Mouse (Mus musculus) lung, embryonic 14.5 days (tissue): ENCODE data around the gene Gm20388. TPM values are rescaled to one million over a fixed set of nuclear protein-coding genes. Genes with fewer than 3 reads are reported as not detected.
"Not testable (repeated sequence)": the region's sequence is repeated elsewhere in the genome, so short reads cannot be mapped to it uniquely, and the experiment has no call there.

Experiments used
- ATAC-seq: fragments of 200-750 bp; cut with Nextera tagmentation; 2 replicates; pipeline ENCODE4 v1.8.0; 2017; ENCODE audit warnings: mild to moderate bottlenecking, moderate TSS enrichment, moderate library complexity; ENCODE audit not compliant: insufficient read depth
- DNase-seq: peaks from one replicate; pipeline ENCODE4 v3.0.0-alpha.2; 2015
- H3K27ac ChIP-seq: fragments of 300-500 bp; sonication (generic); 2 replicates; pipeline ENCODE4 v1.5.1; 2014; ENCODE audit warnings: low read depth, mild to moderate bottlenecking, moderate library complexity
- H3K27me3 ChIP-seq: fragments of 300-500 bp; sonication (generic); 2 replicates; pipeline ENCODE4 v1.6.1; 2014; ENCODE audit warnings: low read length, control low read depth; ENCODE audit not compliant: insufficient read depth
- H3K36me3 ChIP-seq: fragments of 300-500 bp; sonication (generic); 2 replicates; pipeline ENCODE4 v1.6.1; 2014; ENCODE audit warnings: control low read depth; ENCODE audit not compliant: insufficient read depth
- H3K4me1 ChIP-seq: fragments of 300-500 bp; sonication (generic); 2 replicates; pipeline ENCODE4 v1.6.1; 2014; ENCODE audit warnings: antibody characterized with exemption, control low read depth; ENCODE audit not compliant: insufficient read depth
- H3K4me2 ChIP-seq: fragments of 300-500 bp; sonication (generic); 2 replicates; pipeline ENCODE4 v1.6.1; 2014; ENCODE audit warnings: mild to moderate bottlenecking
- H3K4me3 ChIP-seq: fragments of 300-500 bp; sonication (generic); 2 replicates; pipeline ENCODE4 v1.5.1; 2014; ENCODE audit warnings: low read depth, low read length
- H3K9ac ChIP-seq: fragments of 300-500 bp; sonication (generic); 2 replicates; pipeline ENCODE4 v1.6.1; 2014
- H3K9me3 ChIP-seq: fragments of 300-500 bp; sonication (generic); 2 replicates; pipeline ENCODE4 v1.6.1; 2016; ENCODE audit warnings: low read depth, low read length, control low read depth
- CTCF ChIP-seq: IDR thresholded peaks from 2 replicates; pipeline ENCODE4 v1.5.1; 2016; ENCODE audit warnings: antibody characterized with exemption, low read depth
- WGBS: fragments of 180-500 bp; shearing (Covaris S2); extraction: QIAGEN DNeasy Blood & Tissue Kit; methylation state at CpG from one replicate; pipeline ENCODE4 v1.1.7; 2014; 5-methylcytosine and 5-hydroxymethylcytosine counted together
- polyA plus RNA-seq: library from polyadenylated mRNA; unstranded; fragments of >200 nt; fragmentation: Nextera tagmentation; extraction: Ambion mirVana; gene quantifications from 2 replicates; pipeline ENCODE4 v1.2.1, GENCODE M21; 2014

Gm20388 gene
- polyA plus RNA-seq, 1 experiment from 2014 or later = not detected

GRCm38 (mm10) chr8:124170671-124171070, 4260.0 kb downstream of the Gm20388 start:
- no peak overlapping the region for H3K4me2 ChIP-seq

DNA sequence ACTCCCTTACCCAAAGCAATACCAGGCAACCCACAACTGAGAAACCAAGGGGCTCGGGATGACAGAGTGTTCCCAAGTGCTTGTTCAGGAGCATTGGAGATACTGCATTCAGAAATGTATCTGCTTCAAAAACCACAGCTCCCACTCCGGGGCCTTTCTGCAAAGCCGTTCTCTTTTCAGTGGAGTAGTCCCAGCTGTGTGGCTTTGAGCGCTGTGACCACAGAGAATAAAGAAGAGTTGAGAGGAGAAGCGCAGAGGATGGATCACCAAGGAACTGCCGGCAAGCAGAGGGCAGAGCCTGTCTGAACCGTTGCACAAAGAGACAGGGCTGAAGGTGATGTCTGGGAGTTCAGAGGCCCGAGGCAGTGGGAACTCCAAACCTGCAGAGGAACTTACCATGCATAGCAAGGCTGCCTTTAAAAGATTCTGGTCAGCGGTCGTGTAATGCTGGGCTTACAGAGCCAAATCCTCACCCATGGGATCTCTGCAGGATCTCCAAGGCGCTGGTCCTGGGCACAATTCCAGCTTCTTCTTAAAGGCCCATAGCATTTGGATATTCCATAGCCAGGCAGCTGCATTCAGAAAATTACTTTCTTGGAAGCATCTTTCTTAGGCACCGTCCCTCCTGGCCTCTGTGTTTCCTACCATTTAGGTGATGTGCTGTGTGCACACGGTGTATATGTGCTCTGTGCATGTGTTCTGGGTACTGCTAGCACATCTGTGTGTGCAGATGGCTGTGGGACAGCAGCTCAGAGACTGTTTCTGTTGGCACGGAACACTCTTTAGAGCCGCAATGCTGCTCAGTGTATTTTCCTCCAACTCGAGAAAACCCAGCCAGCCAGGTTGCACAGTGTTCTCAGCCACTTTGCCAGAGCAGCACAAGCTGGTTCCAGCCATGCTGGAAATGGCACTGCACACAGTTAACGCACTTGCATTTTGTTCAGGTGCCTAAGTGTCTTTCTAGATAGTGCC, 4261.2 kb downstream of the Gm20388 start:
- ATAC-seq = peak; percentile 24; the same call in 1 of the 2 replicates
- no peak overlapping the region for H3K4me2 ChIP-seq
- no peak overlapping the region for H3K9ac ChIP-seq
- H3K4me1 ChIP-seq = 0 out of 2 replicates have a peak, but pooled peaks cover 7% of the 10 kb centered on the region
- 49% methylated on average over 17 of the region's 17 CpGs for WGBS
- H3K27ac ChIP-seq = no peak overlapping the region; the same call in 1 of the 2 replicates
- no peaks in the 10 kb centered on the region for H3K27me3 ChIP-seq
- no peaks in the 10 kb centered on the region for H3K9me3 ChIP-seq
- H3K36me3 ChIP-seq = no peaks in the 10 kb centered on the region
- H3K4me3 ChIP-seq = no peak overlapping the region
- TF ChIP-seq CTCF = no peak
- peak; percentile 72 for DNase-seq

More at GRCm38 (mm10) chr8:124170671-124171070, 4260.0 kb downstream of the Gm20388 start:
- Histone ChIP-seq H3K4me3 (no peak overlapping the region), H3K27me3 (no peaks in the 10 kb centered on the region), H3K4me1 (0 out of 2 replicates have a peak, but pooled peaks cover 7% of the 10 kb centered on the region), H3K9ac (no peak overlapping the region), H3K36me3 (no peaks in the 10 kb centered on the region), H3K27ac (no peak overlapping the region), H3K9me3 (no peaks in the 10 kb centered on the region)
- DNase-seq = no peak
- TF ChIP-seq CTCF = no peak
- no peak for ATAC-seq
- 76% methylated on average over 7 of the region's 7 CpGs for WGBS

DNA sequence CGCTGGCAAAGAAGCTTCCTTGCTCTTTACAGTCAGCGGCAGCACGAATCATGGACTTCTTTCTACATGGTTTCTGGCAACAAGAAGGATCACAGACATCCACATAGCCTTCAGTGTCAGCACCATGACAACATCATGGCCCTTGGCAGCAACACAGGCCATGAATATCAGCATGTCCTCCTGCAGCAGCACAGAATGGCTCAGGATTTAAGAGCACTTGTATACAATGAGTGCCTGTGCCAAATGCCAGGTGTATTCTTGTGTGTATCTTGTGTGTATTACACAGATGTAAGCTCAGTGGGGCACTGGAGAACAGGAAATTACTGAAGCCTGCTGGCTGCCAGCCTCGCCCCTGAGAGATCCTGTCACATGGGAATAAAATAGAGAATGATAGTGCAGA, 4263.0 kb downstream of the Gm20388 start:
- H3K4me2 ChIP-seq = no peak overlapping the region
- no peak for TF ChIP-seq CTCF
- no peak overlapping the region for H3K27ac ChIP-seq
- no peak for ATAC-seq
- 78% methylated on average over 4 of the region's 4 CpGs for WGBS
- no peak overlapping the region for H3K9ac ChIP-seq
- H3K4me3 ChIP-seq = no peak overlapping the region
- H3K36me3 ChIP-seq = no peaks in the 10 kb centered on the region
- no peaks in the 10 kb centered on the region for H3K27me3 ChIP-seq
- 0 out of 2 replicates have a peak, but pooled peaks cover 3% of the 10 kb centered on the region for H3K4me1 ChIP-seq
- H3K9me3 ChIP-seq = no peaks in the 10 kb centered on the region
- DNase-seq = no peak

DNA sequence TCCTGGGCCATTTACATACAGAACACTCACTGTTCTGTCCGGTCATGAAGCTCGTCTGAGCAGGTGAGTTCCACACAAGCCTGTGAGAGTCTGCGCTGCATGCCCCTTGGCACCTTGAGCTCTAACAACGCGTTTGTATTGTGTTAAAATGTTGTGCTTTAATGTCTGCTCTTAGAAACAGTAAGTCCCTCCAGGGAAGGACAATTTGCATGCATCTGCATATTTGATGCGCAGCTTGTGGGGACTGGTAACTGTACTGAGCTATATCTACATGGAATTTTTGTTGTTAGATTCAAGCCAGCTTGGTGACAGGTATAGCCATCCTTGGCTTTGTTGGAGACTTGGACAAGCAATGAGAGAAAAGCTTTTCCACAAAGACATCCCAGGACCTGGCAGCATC, 4265.5 kb downstream of the Gm20388 start:
- no peaks in the 10 kb centered on the region for H3K27me3 ChIP-seq
- H3K4me2 ChIP-seq = no peak overlapping the region
- DNase-seq (no peak), ATAC-seq (no peak)
- TF ChIP-seq CTCF = no peak
- no peak overlapping the region for H3K4me3 ChIP-seq
- H3K36me3 ChIP-seq = no peaks in the 10 kb centered on the region
- no peak overlapping the region for H3K27ac ChIP-seq
- peaks cover 4% of the 10 kb centered on the region for H3K4me1 ChIP-seq
- no peaks in the 10 kb centered on the region for H3K9me3 ChIP-seq
- no peak overlapping the region for H3K9ac ChIP-seq
- WGBS = 79% methylated on average over 6 of the region's 6 CpGs

- ATAC-seq = not testable (repeated sequence)
- WGBS = 94% methylated on average over 1 of the region's 1 CpGs
These were observed 4266.5 kb downstream of the Gm20388 start for GRCm38 (mm10) chr8:124177092-124177491.

DNA sequence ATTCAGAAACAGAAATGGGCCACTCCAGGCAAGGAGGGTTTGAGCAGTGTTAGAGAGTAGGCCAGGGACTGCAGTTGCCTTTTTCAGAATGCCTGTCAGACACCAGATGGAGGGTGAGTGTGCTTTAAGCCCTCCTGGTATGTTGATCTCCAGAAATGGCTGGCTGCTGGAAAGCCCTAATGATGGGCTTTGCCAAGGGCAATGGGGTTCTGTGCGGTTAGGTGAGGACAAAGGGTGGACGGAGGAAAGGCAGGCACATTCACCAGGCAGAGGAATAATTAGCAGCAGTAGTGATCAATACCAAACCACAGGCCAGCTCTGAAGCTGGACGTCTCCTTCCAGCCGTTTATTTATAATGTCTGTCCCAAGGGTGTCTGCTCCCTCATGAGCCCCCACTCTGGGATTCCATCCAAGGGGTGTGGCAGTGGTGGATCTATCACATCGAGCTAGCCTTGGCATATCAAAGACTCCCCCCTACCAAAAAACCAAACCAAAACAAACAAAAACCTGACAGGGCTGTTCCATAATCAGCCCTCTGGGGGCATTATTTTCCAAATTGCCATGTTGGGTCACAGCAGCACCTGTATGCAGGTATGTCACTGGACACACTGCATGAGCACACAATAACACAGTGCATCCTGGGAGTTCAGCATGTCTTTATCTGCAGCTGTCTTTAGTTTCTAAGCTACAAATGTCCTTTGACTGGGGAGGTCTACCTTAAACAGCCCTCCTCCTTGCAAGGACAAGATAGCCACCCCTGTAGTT, 4270.2 kb downstream of the Gm20388 start:
- Histone ChIP-seq H3K4me3 (no peak overlapping the region), H3K36me3 (no peaks in the 10 kb centered on the region), H3K9ac (no peak overlapping the region), H3K4me1 (peaks cover 19% of the 10 kb centered on the region), H3K27me3 (no peaks in the 10 kb centered on the region), H3K4me2 (no peak overlapping the region), H3K27ac (no peak overlapping the region), H3K9me3 (no peaks in the 10 kb centered on the region)
- DNase-seq (no peak), ATAC-seq (no peak)
- 43% methylated on average over 5 of the region's 5 CpGs for WGBS
- TF ChIP-seq CTCF = no peak

More at GRCm38 (mm10) chr8:124177092-124177491, 4266.5 kb downstream of the Gm20388 start:
- H3K4me3 ChIP-seq, H3K4me1 ChIP-seq, H3K4me2 ChIP-seq, H3K9ac ChIP-seq, H3K27ac ChIP-seq, DNase-seq, H3K36me3 ChIP-seq, H3K9me3 ChIP-seq, H3K27me3 ChIP-seq: not testable (repeated sequence)

- ATAC-seq = peak; percentile 71
- Histone ChIP-seq H3K9ac (no peak overlapping the region), H3K4me3 (no peak overlapping the region), H3K4me2 (no peak overlapping the region), H3K36me3 (no peaks in the 10 kb centered on the region), H3K4me1 (peaks cover 19% of the 10 kb centered on the region), H3K27me3 (no peaks in the 10 kb centered on the region), H3K27ac (peak overlapping the region; percentile 50; the same call in 1 of the 2 replicates), H3K9me3 (no peaks in the 10 kb centered on the region)
- WGBS = 34% methylated on average over 5 of the region's 5 CpGs
- peak; percentile 70 for DNase-seq
- TF ChIP-seq CTCF = no peak
These were observed 4271.1 kb downstream of the Gm20388 start for GRCm38 (mm10) chr8:124181751-124182150.
